Mouse (Mus musculus) midbrain, embryonic 16.5 days (tissue): ENCODE results near the gene Rundc1. TPM values are rescaled to one million over a fixed set of nuclear protein-coding genes. Genes with fewer than 3 reads are reported as not detected.
A peak's percentile ranks its signal among the peaks of the same experiment; 100 is the strongest.
"Not testable (repeated sequence)": the region's sequence is repeated elsewhere in the genome, so short reads cannot be mapped to it uniquely, and the experiment has no call there.

ENCODE experiments used
- ATAC-seq: fragments of 200-750 bp; cut with Nextera tagmentation; 2 replicates; pipeline ENCODE4 v1.8.0; 2017; ENCODE audit warnings: moderate TSS enrichment
- H3K27ac ChIP-seq: fragments of 300-500 bp; sonication (generic); 2 replicates; pipeline ENCODE4 v1.5.1; 2014; ENCODE audit warnings: mild to moderate bottlenecking, low read length, mixed read lengths
- H3K27me3 ChIP-seq: fragments of 300-500 bp; sonication (generic); 2 replicates; pipeline ENCODE4 v1.6.1; 2014; ENCODE audit warnings: low read depth, low read length, mixed read lengths; ENCODE audit not compliant: control insufficient read depth, insufficient read depth
- H3K36me3 ChIP-seq: fragments of 300-500 bp; sonication (generic); 2 replicates; pipeline ENCODE4 v1.6.1; 2014; ENCODE audit warnings: mild to moderate bottlenecking, low read length, moderate library complexity, mixed read lengths; ENCODE audit not compliant: control insufficient read depth, insufficient read depth
- H3K4me1 ChIP-seq: fragments of 300-500 bp; sonication (generic); 2 replicates; pipeline ENCODE4 v1.6.1; 2014; ENCODE audit warnings: mild to moderate bottlenecking, low read length, mixed read lengths; ENCODE audit not compliant: control insufficient read depth, insufficient read depth
- H3K4me2 ChIP-seq: fragments of 300-500 bp; sonication (generic); 2 replicates; pipeline ENCODE4 v1.6.1; 2014; ENCODE audit warnings: mild to moderate bottlenecking, low read length, mixed read lengths
- H3K4me3 ChIP-seq: fragments of 300-500 bp; sonication (generic); 2 replicates; pipeline ENCODE4 v1.5.1; 2014; ENCODE audit warnings: low read depth, mild to moderate bottlenecking, low read length, moderate library complexity, mixed read lengths
- H3K9ac ChIP-seq: fragments of 300-500 bp; sonication (generic); 2 replicates; pipeline ENCODE4 v1.6.1; 2014; ENCODE audit warnings: low read depth, low read length, mixed read lengths
- H3K9me3 ChIP-seq: fragments of 300-500 bp; sonication (generic); replicated peaks from 2 replicates; pipeline ENCODE4 v1.6.1; 2014; ENCODE audit warnings: mild to moderate bottlenecking, low read length, mixed read lengths; ENCODE audit not compliant: control insufficient read depth, poor library complexity, severe bottlenecking
- WGBS: fragments of 180-500 bp; shearing (Covaris S2); extraction: QIAGEN DNeasy Blood & Tissue Kit; methylation state at CpG from one replicate; pipeline ENCODE4 v1.1.7; 2014; 5-methylcytosine and 5-hydroxymethylcytosine counted together
- polyA plus RNA-seq: library from polyadenylated mRNA; unstranded; fragments of >200 nt; fragmentation: Nextera tagmentation; extraction: Ambion mirVana; gene quantifications from 2 replicates; pipeline ENCODE4 v1.2.1, GENCODE M21; 2015

The Rundc1 gene
- polyA plus RNA-seq, 1 experiment from 2014 or later = 32.6 TPM

DNA sequence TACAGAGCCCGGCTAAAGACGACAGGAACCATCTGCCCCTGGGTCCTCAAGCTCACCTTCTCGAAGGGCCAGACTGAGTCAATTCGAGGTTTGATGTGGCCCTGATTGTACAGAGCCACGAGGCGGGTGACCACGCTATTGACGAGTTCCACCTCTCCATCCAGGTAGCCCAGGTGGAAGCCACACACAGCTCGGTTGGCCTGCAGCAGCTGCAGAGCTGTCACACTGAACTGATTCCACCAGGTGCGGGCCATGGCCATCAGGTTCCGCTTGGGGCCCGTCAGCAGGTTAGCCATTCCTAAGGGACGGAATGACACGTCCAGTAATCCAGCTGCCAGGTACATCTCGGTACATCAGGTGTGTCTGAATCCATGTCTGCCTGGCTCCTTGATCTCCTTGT lies 35.4 kb downstream of the Rundc1 start:
- WGBS = 88% methylated on average over 15 of the region's 15 CpGs
- no peak overlapping the region for H3K27ac ChIP-seq
- no peak overlapping the region for H3K9ac ChIP-seq
- H3K4me1 ChIP-seq = peaks cover 26% of the 10 kb centered on the region
- H3K36me3 ChIP-seq = peaks cover 42% of the 10 kb centered on the region
- no peak for ATAC-seq
- no peak overlapping the region for H3K4me3 ChIP-seq
- no peaks in the 10 kb centered on the region for H3K9me3 ChIP-seq
- H3K4me2 ChIP-seq = no peak overlapping the region
- no peaks in the 10 kb centered on the region for H3K27me3 ChIP-seq

DNA sequence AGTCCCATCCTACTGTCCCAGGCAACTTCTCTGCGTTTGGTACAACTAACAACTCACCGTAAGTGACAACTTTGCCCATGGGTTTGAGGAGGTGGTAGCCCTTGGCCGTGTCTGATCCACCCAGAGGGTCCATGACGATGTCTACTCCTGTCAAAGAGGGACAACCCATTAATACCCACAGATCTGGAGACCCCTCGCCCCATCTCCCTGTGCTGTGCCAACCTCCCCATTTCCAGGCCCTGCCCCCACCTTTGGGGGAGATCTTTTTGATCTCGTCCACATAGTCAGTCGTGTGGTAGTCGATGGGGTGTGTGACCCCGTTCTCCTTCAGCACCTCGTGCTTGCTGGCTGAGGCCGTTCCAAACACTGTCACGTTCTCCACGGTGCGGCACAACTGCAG lies 37.3 kb downstream of the Rundc1 start:
- WGBS = 58% methylated on average over 14 of the region's 14 CpGs
- peak overlapping the region; percentile 79 for H3K4me2 ChIP-seq

DNA sequence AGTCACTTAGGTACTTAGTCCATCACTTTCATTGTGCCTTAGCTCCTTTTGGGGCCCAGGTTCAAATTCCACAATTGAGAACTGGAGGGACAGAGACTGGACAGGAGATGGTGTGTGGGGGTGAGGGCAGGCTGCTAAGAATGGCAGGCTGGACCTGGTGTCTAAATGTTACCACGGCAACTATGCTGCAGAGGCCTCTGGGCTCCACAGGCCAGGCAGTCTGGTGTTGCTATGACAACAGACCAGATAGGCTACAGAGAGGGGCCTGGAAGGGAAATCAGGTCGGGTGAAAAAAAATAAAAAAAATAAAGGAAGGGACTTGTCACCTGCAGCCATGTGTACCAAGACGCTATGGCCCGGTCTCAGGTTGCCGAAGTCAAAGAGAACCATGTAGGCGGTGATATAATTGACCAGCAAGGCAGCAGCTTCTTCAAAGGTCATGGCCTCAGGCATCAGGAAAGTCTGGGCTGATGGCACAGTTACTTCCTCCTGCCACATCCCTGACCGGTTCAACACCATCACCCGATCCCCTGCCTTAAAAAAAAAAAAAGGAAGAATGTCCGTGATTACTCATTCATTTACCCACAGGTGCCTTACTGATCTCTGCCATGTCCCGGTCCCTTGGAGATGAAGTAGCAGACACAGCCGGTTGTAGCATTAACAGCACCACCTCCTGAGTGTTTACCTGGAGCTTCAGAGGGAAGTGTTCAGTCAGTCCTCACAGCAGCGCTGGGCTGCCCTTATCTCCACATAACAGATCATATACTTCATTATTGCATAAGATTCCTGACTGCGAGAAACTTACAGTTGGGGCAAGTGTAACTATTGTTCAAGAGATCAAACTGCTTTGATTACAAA lies 37.9 kb downstream of the Rundc1 start:
- H3K4me1 ChIP-seq = peaks cover 39% of the 10 kb centered on the region
- H3K4me3 ChIP-seq = peak overlapping the region; percentile 98; the same call in 1 of the 2 replicates
- peak overlapping the region; percentile 79 for H3K4me2 ChIP-seq
- no peaks in the 10 kb centered on the region for H3K9me3 ChIP-seq
- H3K27me3 ChIP-seq = no peaks in the 10 kb centered on the region
- H3K36me3 ChIP-seq = peaks cover 33% of the 10 kb centered on the region
- WGBS = 26% methylated on average over 13 of the region's 13 CpGs
- H3K9ac ChIP-seq = peak overlapping the region; percentile 45
- H3K27ac ChIP-seq = peak overlapping the region; percentile 53
- ATAC-seq = peak; percentile 40; the same call in 1 of the 2 replicates

More for the DNA sequence above, 37.3 kb downstream of the Rundc1 start:
- no peaks in the 10 kb centered on the region for H3K9me3 ChIP-seq
- H3K4me1 ChIP-seq = peaks cover 33% of the 10 kb centered on the region
- H3K27ac ChIP-seq = peak overlapping the region; percentile 53
- H3K9ac ChIP-seq = 0 out of 2 replicates have a peak overlapping the region, but pooled peaks have one; percentile 38
- ATAC-seq = no peak
- H3K27me3 ChIP-seq = no peaks in the 10 kb centered on the region
- H3K36me3 ChIP-seq = peaks cover 40% of the 10 kb centered on the region
- H3K4me3 ChIP-seq = no peak overlapping the region

DNA sequence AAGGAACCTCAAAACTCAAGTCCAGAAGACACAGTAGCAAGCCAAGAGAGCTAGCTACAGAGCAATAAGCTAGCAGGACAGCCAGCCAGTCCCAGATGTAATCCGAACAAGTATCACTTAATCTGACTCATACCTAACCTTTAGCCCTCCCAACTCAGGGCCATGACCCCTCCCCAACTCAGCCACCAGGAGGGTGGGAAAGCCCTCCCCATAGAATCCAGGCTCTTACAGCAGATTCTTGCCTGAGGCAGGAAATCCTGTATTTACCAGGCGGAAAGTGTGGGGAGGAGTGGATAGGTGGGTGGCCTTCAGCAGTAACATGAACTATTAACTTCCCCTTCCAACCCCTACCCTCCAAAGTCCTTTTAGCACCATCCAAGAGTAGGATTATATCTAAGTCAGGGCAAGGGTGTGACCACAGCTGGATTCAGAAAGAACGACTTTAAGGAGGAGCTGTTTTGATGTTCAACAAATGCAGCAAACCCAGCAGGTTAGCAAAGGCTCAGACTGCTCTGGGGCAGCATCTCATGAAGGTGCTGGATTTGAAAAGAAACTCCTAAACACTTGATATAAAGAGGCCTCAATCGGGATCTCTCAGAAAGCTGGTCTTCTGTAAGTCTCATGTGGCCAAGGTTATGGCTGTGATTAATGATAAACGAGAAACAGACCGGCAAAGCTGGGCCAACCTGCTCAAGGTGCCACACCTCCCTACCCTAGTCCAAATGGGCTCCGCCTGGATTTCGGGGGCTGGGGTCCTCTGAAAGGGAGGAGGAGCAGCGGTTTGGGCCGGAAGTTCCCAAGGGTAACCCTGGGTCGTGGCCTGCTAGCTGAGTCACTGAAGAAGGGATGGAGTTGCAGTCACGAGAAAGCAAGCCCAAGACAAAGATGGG lies 39.6 kb downstream of the Rundc1 start, which contains the start of gene Rnd2:
Gene Rnd2 (plus strand): TSS at position 789 of the 890 bp plus-strand sequence.
- Histone ChIP-seq H3K27me3 (no peaks in the 10 kb centered on the region), H3K9ac (peak within 1 kb of the TSS; percentile 97), H3K9me3 (no peaks in the 10 kb centered on the region), H3K4me3 (peak within 1 kb of the TSS; percentile 98), H3K4me1 (peaks cover 46% of the 10 kb centered on the region), H3K4me2 (peak within 1 kb of the TSS; percentile 79), H3K36me3 (peaks cover 25% of the 10 kb centered on the region), H3K27ac (peak within 1 kb of the TSS; percentile 96)
- no peak for ATAC-seq
- WGBS = 12% methylated on average over 12 of the region's 12 CpGs

DNA sequence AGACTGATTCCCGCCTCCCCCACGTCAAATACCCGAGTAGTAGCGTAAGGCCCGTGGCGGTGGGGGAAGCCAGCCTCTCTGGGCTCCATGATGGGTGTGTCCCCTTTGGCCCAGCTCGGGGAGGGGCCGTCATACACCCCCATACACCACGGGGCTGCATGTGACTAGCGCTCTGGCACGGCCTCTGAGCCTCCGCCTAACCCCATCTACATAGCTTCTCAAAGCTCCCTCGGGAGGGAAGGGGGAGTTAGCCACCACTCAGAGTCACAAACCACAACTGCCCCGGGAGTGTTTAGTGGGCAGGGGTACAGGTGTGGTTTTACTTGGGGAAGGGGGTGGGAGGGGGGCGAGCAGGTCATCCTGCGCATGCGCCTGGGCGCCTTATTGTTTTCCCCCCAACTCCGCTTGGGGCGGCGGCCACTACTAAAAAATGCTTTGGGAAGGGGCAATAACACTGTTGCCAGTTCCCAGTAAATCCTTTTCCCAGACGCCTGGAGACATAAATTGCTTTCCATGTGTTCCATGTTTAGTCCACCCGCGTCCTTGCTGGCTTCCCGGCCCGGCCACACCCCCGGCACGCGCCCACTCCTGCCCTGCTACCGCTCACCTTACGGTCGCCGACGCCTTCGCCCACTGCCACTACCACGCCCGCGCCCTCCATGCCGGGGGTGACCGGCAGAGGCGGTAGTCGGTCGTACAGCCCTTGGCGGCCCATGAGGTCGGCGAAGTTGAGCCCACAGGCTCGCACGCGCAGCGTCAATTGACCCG lies 40.4 kb downstream of the Rundc1 start:
- H3K9ac ChIP-seq = peak overlapping the region; percentile 97
- peaks cover 18% of the 10 kb centered on the region for H3K36me3 ChIP-seq
- H3K4me1 ChIP-seq = peaks cover 46% of the 10 kb centered on the region
- H3K27ac ChIP-seq = peak overlapping the region; percentile 96
- ATAC-seq = peak; percentile 41
- no peaks in the 10 kb centered on the region for H3K9me3 ChIP-seq
- peak overlapping the region; percentile 98 for H3K4me3 ChIP-seq
- no peaks in the 10 kb centered on the region for H3K27me3 ChIP-seq
- peak overlapping the region; percentile 79 for H3K4me2 ChIP-seq
- WGBS = 0% methylated on average over 51 of the region's 51 CpGs

DNA sequence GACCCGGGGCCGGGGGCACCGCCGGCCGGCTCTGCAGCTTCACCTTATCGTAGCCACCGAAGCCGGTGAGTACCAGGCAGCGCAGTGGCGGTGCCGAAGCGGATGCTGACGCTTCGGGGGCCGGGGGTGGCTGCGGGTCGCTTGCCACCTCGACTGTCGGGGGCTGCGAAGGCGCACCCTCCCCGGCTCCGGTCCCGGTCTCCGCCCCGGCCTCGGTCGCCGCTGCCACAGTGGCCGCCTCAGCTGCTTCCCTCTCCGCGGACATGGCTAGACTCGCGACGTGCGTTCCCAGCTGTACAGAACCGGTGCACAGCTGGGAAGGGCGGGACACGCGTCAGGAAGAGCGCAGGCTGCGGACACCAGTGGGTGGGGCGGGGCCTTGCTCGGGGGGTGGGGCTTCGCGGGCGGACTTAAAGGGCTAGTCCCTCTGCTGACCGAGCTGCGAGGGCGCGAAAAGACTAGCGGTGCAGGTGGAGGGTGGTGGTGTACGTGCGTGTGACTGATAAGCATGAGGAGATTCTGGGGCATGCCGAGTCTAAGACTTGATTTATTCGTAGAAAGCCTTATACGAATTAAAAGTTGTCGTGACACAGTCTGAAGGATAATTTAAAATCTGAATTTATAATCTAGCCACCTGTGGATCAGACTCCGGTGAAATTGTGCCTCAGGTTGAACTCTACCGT lies 41.1 kb downstream of the Rundc1 start, which contains the start of gene Vat1:
Gene Vat1 (minus strand): TSS at position 362 of the 683 bp plus-strand sequence.
- peaks cover 46% of the 10 kb centered on the region for H3K4me1 ChIP-seq
- H3K4me3 ChIP-seq = peak within 1 kb of the TSS; percentile 98
- H3K9me3 ChIP-seq = no peaks in the 10 kb centered on the region
- H3K36me3 ChIP-seq = peaks cover 14% of the 10 kb centered on the region
- H3K9ac ChIP-seq = peak within 1 kb of the TSS; percentile 97
- no peaks in the 10 kb centered on the region for H3K27me3 ChIP-seq
- H3K27ac ChIP-seq = peak within 1 kb of the TSS; percentile 96
- ATAC-seq = peak; percentile 79
- under 1% methylated on average over 60 of the region's 60 CpGs for WGBS
- peak within 1 kb of the TSS; percentile 79 for H3K4me2 ChIP-seq

DNA sequence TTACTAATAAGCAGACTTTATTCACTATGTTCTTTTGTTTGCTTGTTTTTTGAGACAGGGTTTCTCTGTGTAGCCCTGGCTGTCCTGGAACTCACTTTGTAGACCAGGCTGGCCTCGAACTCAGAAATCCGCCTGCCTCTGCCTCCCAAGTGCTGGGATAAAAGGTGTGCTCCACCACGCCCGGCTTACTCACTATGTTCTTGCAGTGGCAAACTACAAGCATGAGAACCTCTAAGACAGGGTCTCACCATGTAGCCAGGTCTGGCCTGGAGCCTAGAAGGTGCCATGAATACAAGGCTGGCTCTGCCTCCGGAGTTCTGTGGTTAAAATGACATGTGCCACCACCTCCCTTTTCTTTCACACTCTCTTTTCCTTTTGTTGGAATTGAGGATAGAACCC lies 41.7 kb downstream of the Rundc1 start:
- H3K9me3 ChIP-seq, H3K36me3 ChIP-seq, ATAC-seq, H3K27me3 ChIP-seq, H3K27ac ChIP-seq: not testable (repeated sequence)
- 66% methylated on average over 5 of the region's 5 CpGs for WGBS
- Histone ChIP-seq H3K9ac (peak overlapping the region; percentile 97), H3K4me2 (peak overlapping the region; percentile 79), H3K4me1 (peaks cover 46% of the 10 kb centered on the region), H3K4me3 (peak overlapping the region; percentile 98)
